Mouse (Mus musculus) cortical plate, adult 2 months (tissue): Measurements from ENCODE around the gene Slc24a1.

ENCODE experiments used
- CTCF ChIP-seq: fragments of 200-500 bp; IDR thresholded peaks from 2 replicates; pipeline ENCODE4 v1.5.1; 2011; ENCODE audit warnings: mild to moderate bottlenecking, control low read depth, low read length; ENCODE audit not compliant: insufficient read depth; ENCODE audit errors: extremely low read depth
- POLR2A ChIP-seq: fragments of 200-500 bp; IDR thresholded peaks from 2 replicates; pipeline ENCODE4 v1.6.1; 2011; ENCODE audit warnings: mild to moderate bottlenecking, low read length, control low read depth; ENCODE audit not compliant: insufficient read depth; ENCODE audit errors: extremely low read depth

- TF ChIP-seq CTCF, result no peak
- TF ChIP-seq POLR2A, result no peak
Measured at GRCm38 (mm10) chr9:64947483-64948095, 3.8 kb downstream of the Slc24a1 start.
